Mouse (Mus musculus) common myeloid progenitor, adult 5-6 weeks (primary cell): Measurements from ENCODE around the gene AY074887. TPM values are rescaled to one million over a fixed set of nuclear protein-coding genes. Genes with fewer than 3 reads are reported as not detected.

Source experiments
- ATAC-seq: replicated peaks from 2 replicates; pipeline ENCODE4 v1.8.0; 2016; ENCODE audit warnings: low read depth, mild to moderate bottlenecking, moderate TSS enrichment, inconsistent platforms; ENCODE audit not compliant: poor library complexity, severe bottlenecking
- total RNA-seq: library from RNA; stranded (forward); fragments of 200-1000, 187-1606 nt; gene quantifications from 2 replicates; pipeline ENCODE4 v1.2.3, GENCODE M21; 2017

AY074887 gene
- total RNA-seq, 1 experiment from 2014 or later: 0.91 TPM

DNA sequence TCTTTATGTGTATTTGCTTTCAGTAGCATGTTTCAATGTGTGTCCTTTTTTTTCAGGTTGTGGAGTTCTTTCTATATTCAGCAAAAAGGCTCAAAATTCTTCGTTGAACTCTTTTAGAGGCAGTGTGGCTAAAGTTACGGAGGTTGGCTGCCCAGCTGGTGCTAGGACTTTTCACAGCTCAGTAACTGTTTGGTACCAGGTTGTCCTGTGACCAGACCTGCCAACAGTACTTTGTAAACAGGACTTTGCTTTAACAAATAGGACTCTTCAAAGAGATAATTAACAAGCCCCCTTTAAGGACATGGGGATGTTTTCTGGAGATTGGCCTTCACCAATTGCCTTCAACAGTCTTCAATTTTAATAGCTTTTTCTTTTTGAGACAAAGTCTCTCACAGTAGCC is 32.6 kb downstream of the AY074887 start:
- no peak for ATAC-seq

DNA sequence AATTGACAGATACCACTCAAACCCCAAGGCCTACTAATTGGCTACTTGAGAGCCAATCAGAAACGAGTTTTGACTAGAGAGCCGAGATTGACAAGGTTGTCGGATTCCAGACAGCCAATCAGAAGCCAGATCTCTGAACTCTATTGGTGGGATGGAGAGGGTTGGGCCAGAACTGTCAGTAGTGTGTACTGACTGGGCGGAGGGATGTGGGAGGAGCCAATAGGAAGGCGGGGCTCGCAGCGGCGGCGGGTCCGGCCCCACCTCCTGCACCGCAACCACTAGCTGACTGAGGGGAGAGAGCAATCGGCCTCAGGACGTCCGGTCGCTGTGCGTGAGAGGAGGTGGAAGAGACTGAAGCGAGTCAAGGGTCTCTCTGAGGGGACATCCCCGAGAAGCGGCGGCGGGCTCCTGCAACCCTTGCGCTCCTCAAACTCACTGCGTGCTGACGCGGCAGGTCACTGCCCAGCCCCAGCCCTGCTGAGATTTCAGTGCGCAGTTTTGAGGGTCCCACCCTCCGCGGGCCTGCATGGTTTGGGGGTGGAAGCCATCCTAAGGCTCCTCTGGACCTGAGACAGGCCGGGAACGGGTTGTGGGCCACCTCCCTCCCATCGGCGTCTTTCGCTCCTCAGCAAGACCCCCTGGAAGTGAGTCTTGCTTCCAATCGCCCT is 33.7 kb downstream of the AY074887 start, which contains the start of gene Hykk:
TSS of gene Hykk (plus strand) at position 274 of the 668 bp plus-strand sequence.
- peak; percentile 96 for ATAC-seq

- no peak for ATAC-seq
These were observed 34.4 kb downstream of the AY074887 start for GRCm38 (mm10) chr9:54916401-54916800.

- ATAC-seq: no peak
These were observed 35.2 kb downstream of the AY074887 start for GRCm38 (mm10) chr9:54915576-54915975.

DNA sequence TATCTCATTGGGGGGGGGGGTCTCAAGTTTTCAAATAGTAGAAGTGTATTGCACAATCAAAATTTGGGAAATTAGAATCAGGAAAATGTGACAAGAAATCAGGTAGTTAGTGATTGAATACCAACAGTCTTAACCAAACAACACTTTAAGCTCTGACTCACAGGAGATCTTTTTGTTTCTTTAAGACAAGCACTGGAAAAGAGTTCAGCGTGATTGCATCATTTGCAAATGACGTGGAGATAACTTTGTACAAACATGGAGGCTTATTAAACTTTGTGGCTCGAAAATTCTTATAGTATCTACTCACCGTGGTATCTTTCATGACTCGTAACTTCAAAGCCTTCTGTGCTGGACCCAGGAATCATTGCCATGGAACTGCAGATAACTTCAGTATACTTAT is 41.4 kb downstream of the AY074887 start:
- no peak for ATAC-seq

Other genes with a start within 250 kb of the AY074887 start
- 98.2 and 105 TPM in 2 replicates for gene Wdr61, start 216.5 kb downstream of the AY074887 start, total RNA-seq
- not detected in 2 replicates for gene Crabp1, start 186.2 kb downstream of the AY074887 start, total RNA-seq
- gene Ireb2, start 87.2 kb downstream of the AY074887 start, total RNA-seq: 36.8 and 60.5 TPM in 2 replicates
- 0.39 TPM in 1 of 2 replicates, not detected in the other for gene Hykk, start 33.7 kb downstream of the AY074887 start, total RNA-seq
- gene Psma4, start 208 bp downstream of the AY074887 start, total RNA-seq: 350 and 399 TPM in 2 replicates
- gene Chrna5, start 29.9 kb upstream of the AY074887 start, total RNA-seq: not detected in 2 replicates
- not detected in 2 replicates for gene Chrna3, start 75.6 kb upstream of the AY074887 start, total RNA-seq
- not detected in 2 replicates for gene Chrnb4, start 97.8 kb upstream of the AY074887 start, total RNA-seq
- 49.5 and 59.2 TPM in 2 replicates for gene Ube2q2, start 197.9 kb upstream of the AY074887 start, total RNA-seq